Mouse (Mus musculus) liver, embryonic 12.5 days (tissue): ENCODE measurements around the gene Mtfr1l. TPM values are rescaled to one million over a fixed set of nuclear protein-coding genes. Genes with fewer than 3 reads are reported as not detected.

Experiments
- ATAC-seq: fragments of 200-750 bp; cut with Nextera tagmentation; 2 replicates; pipeline ENCODE4 v1.8.0; 2017; ENCODE audit warnings: moderate number of reproducible peaks, mild to moderate bottlenecking, moderate library complexity
- H3K27ac ChIP-seq: fragments of 300-500 bp; sonication (generic); 2 replicates; pipeline ENCODE4 v1.5.1; 2016; ENCODE audit warnings: mild to moderate bottlenecking
- H3K27me3 ChIP-seq: fragments of 300-500 bp; sonication (generic); replicated peaks from 2 replicates; pipeline ENCODE4 v1.6.1; 2016; ENCODE audit warnings: mild to moderate bottlenecking, moderate library complexity
- H3K36me3 ChIP-seq: fragments of 300-500 bp; sonication (generic); 2 replicates; pipeline ENCODE4 v1.6.1; 2016; ENCODE audit warnings: mild to moderate bottlenecking, moderate library complexity
- H3K4me1 ChIP-seq: fragments of 300-500 bp; sonication (generic); 2 replicates; pipeline ENCODE4 v1.6.1; 2016
- H3K4me2 ChIP-seq: fragments of 300-500 bp; sonication (generic); 2 replicates; pipeline ENCODE4 v1.6.1; 2016; ENCODE audit warnings: mild to moderate bottlenecking, moderate library complexity
- H3K4me3 ChIP-seq: fragments of 300-500 bp; sonication (generic); 2 replicates; pipeline ENCODE4 v1.5.1; 2016; ENCODE audit warnings: mild to moderate bottlenecking, moderate library complexity
- H3K9ac ChIP-seq: fragments of 300-500 bp; sonication (generic); 2 replicates; pipeline ENCODE4 v1.6.1; 2016; ENCODE audit warnings: mild to moderate bottlenecking, moderate library complexity
- H3K9me3 ChIP-seq: fragments of 300-500 bp; sonication (generic); replicated peaks from 2 replicates; pipeline ENCODE4 v1.6.1; 2016; ENCODE audit warnings: mild to moderate bottlenecking, moderate library complexity
- WGBS: fragments of 180-500 bp; shearing (Covaris S2); methylation state at CpG from one replicate; pipeline ENCODE4 v1.1.7; 2016; ENCODE audit not compliant: insufficient replicate concordance; 5-methylcytosine and 5-hydroxymethylcytosine counted together
- polyA plus RNA-seq: library from polyadenylated mRNA; unstranded; fragments of >200 nt; fragmentation: Nextera tagmentation; extraction: Ambion mirVana; gene quantifications from 2 replicates; pipeline ENCODE4 v1.2.1, GENCODE M21; 2016

Gene Mtfr1l
- polyA plus RNA-seq, 1 experiment from 2014 or later = 69.3 TPM

DNA sequence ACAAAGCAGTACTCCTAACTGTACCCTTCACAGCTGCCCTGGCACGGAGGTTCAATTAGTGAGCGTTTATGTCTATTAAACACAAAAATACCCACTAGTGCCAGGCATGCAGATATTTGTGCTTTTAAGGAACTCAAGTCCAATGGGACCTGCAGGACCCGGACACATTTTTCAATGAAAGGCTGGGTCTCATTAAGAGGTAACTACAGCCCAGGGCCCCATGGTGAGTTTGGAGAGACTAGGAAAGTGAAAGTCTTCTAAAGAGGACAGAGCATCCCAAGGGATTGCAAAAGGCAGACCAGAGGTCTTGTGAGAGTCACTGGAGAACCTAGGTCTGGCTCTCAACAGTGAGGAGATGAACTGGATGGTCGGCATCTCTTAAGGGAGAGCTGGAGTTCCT is 1.8 kb downstream of the Mtfr1l start:
- H3K9me3 ChIP-seq = no peaks in the 10 kb centered on the region
- ATAC-seq = no peak
- peak overlapping the region; percentile 81 for H3K27ac ChIP-seq
- H3K9ac ChIP-seq = peak overlapping the region; percentile 95
- H3K4me3 ChIP-seq = peak overlapping the region; percentile 98
- H3K4me2 ChIP-seq = peak overlapping the region; percentile 96
- H3K27me3 ChIP-seq = no peaks in the 10 kb centered on the region
- WGBS = 74% methylated on average over 4 of the region's 4 CpGs
- H3K4me1 ChIP-seq = peaks cover 35% of the 10 kb centered on the region
- H3K36me3 ChIP-seq = peaks cover 37% of the 10 kb centered on the region

DNA sequence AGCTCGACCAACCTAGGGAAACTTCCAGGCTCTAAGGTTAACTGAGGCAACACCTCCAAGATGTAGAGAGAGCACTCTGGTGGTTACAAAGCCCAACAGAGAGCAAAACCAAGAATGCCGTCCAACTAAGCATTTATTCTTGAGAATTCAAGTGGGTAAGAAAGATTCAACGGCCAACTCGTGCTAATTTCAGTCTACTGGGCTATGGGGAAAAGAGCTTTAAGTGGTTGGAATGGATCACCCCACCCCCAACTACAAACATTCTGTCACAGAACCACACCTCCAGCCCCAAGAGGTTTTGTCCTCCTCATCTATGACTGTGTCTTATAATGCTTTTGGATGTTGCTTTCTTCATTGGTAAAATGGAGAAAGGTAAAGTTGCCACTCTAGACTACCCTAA is 2.3 kb downstream of the Mtfr1l start:
- Histone ChIP-seq H3K27me3 (no peaks in the 10 kb centered on the region), H3K4me2 (peak overlapping the region; percentile 96; the same call in 1 of the 2 replicates), H3K36me3 (peaks cover 42% of the 10 kb centered on the region), H3K4me1 (peaks cover 35% of the 10 kb centered on the region), H3K27ac (peak overlapping the region; percentile 47; the same call in 1 of the 2 replicates), H3K4me3 (no peak overlapping the region), H3K9ac (peak overlapping the region; percentile 42; the same call in 1 of the 2 replicates), H3K9me3 (no peaks in the 10 kb centered on the region)
- 47% methylated on average over 4 of the region's 4 CpGs for WGBS
- ATAC-seq = no peak

DNA sequence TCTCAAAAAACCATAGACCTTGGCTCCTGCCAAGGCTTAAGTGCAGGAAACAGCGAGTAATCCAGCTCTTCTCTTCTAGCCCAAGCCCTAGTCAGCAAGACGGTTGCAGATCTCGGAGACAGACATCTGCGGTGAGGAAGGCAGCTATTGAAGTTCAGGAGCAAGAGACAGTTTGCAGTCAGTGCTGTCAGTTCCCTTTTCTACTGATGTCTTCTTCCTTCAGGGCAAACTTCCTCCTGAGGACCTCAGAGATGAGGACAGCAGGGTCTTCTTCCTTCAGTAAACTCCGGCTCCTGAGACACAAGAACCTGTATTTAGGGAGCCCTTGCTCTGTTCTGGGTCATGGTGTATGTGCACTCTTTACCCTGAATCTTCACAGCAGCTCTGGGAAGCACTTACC is 9.0 kb downstream of the Mtfr1l start:
- Histone ChIP-seq H3K9me3 (no peaks in the 10 kb centered on the region), H3K4me1 (peaks cover 29% of the 10 kb centered on the region), H3K9ac (no peak overlapping the region), H3K27ac (peak overlapping the region; percentile 60; the same call in 1 of the 2 replicates), H3K4me3 (no peak overlapping the region), H3K27me3 (no peaks in the 10 kb centered on the region), H3K36me3 (peaks cover 100% of the 10 kb centered on the region), H3K4me2 (no peak overlapping the region)
- 46% methylated on average over 5 of the region's 5 CpGs for WGBS
- ATAC-seq = no peak

DNA sequence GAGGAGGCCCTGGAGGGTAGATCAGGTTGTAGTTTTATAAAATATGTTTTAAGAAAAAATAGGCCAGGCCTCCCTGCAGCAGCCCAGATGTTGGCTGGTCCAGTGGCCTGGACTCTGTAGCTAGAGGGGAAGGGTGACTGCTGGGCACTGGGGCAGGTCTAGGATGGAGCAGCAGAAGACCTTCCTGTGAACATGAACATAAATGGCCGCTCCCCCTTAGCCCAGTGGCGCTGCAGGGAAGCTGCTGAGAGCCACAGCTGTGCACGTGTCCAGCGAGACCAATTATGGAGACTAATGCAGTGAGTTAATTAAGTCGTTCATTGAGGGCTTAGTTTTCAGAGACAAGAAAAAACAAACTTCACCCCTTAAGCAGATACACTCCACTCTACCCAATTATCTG is 9.4 kb downstream of the Mtfr1l start:
- Histone ChIP-seq H3K27me3 (no peaks in the 10 kb centered on the region), H3K27ac (peak overlapping the region; percentile 60)
- ATAC-seq = no peak

DNA sequence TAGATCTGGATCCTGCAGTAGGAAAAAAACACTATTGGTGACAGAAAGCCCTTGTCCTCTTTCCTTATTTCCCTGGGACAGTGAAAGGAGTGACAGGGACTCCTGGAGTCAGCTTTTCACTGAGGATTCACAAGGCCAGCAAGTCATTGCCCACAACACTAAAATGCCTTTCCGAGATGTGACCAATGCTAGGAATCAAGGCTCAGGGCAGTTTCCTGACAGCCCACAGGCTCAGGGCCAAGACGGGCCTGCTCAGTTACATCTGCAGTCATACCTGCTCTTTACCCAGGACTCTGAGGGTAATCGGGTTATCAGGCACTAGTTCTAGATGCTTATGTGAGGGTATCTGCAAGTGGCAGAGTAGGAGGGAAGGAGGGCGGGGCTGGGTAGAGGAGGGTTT is 11.7 kb downstream of the Mtfr1l start:
- 73% methylated on average over 4 of the region's 4 CpGs for WGBS
- peaks cover 96% of the 10 kb centered on the region for H3K36me3 ChIP-seq
- peaks cover 31% of the 10 kb centered on the region for H3K4me1 ChIP-seq
- H3K27me3 ChIP-seq = no peaks in the 10 kb centered on the region
- H3K27ac ChIP-seq = no peak overlapping the region
- H3K9ac ChIP-seq = no peak overlapping the region
- no peak overlapping the region for H3K4me3 ChIP-seq
- no peaks in the 10 kb centered on the region for H3K9me3 ChIP-seq
- ATAC-seq = no peak
- H3K4me2 ChIP-seq = no peak overlapping the region

More for the DNA sequence above, 9.4 kb downstream of the Mtfr1l start:
- Histone ChIP-seq H3K4me1 (peaks cover 29% of the 10 kb centered on the region), H3K9me3 (no peaks in the 10 kb centered on the region), H3K36me3 (peaks cover 100% of the 10 kb centered on the region), H3K4me2 (no peak overlapping the region), H3K9ac (no peak overlapping the region), H3K4me3 (no peak overlapping the region)
- 67% methylated on average over 5 of the region's 5 CpGs for WGBS

DNA sequence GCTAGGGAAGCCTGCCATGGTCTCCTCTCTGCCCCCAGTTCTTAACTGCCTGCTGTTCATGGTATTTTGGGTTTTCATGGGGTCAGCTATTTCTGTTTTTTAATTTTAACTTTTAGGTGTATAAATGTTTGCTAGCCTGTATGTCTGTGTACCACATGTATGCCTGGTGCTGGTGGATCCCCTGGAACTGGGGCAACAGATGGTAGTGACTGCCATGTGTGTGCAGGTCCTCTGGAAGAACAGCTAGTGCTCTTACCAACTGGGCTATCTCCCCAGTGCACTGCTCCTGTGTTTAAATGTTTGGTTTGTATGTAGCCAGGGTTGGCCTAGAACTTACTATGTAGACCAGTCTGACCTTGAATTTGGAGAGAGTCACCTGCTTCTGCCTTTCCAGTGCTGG is 15.9 kb downstream of the Mtfr1l start:
- no peak overlapping the region for H3K9ac ChIP-seq
- H3K4me3 ChIP-seq = no peak overlapping the region
- H3K36me3 ChIP-seq = peaks cover 86% of the 10 kb centered on the region
- no peaks in the 10 kb centered on the region for H3K27me3 ChIP-seq
- 0 out of 2 replicates have a peak overlapping the region, but pooled peaks have one; percentile 6 for H3K27ac ChIP-seq
- no peak for ATAC-seq
- H3K4me2 ChIP-seq = no peak overlapping the region
- no peaks in the 10 kb centered on the region for H3K9me3 ChIP-seq
- peaks cover 55% of the 10 kb centered on the region for H3K4me1 ChIP-seq

DNA sequence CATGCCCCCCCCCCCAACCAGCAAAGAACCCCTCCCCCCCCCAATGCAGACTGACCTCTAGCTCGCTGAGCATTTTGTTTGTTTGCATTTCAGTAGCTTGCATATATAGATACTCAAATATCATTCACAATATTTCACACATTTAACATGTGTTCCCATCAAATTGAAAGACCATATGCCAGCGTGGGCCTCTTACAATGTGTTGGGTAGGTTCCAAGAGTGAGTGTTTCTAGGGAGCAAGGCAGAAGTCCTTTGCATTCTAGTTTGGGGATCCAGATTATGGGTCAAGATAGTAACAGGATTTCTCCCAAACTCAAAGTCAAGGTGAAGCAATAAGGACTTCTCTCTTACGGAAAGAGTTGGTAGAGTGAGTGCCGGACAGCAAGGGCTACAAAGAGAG is 16.6 kb downstream of the Mtfr1l start:
- H3K4me3 ChIP-seq = no peak overlapping the region
- H3K9me3 ChIP-seq = no peaks in the 10 kb centered on the region
- no peaks in the 10 kb centered on the region for H3K27me3 ChIP-seq
- H3K36me3 ChIP-seq = peaks cover 85% of the 10 kb centered on the region
- no peak overlapping the region for H3K27ac ChIP-seq
- H3K4me2 ChIP-seq = no peak overlapping the region
- H3K4me1 ChIP-seq = peaks cover 57% of the 10 kb centered on the region
- H3K9ac ChIP-seq = no peak overlapping the region
- ATAC-seq = no peak
- WGBS = 90% methylated on average over 4 of the region's 4 CpGs

DNA sequence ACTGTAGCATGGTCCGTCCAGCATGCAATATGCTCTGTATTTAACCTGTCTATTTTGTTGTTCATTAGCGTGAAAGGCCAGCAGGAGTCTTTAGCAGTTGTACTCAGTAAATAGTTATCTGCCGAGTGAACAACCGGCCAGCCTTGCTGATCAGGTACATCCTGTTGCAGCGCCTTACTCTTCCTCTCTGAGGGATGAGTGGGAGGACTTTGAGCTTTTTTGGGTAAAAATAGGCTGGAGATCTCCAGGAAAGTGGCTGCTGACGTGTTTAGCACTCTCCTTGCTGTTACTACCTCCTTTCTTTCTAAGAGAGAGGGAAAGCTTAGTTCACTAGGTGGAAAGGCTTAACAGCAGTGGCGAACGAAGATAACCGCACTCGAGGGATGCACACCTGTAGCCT is 17.5 kb downstream of the Mtfr1l start:
- ATAC-seq = no peak
- H3K36me3 ChIP-seq = peaks cover 77% of the 10 kb centered on the region
- no peaks in the 10 kb centered on the region for H3K27me3 ChIP-seq
- 0 out of 2 replicates have a peak overlapping the region, but pooled peaks have one; percentile 27 for H3K9ac ChIP-seq
- peak overlapping the region; percentile 33; the same call in 1 of the 2 replicates for H3K4me2 ChIP-seq
- H3K27ac ChIP-seq = peak overlapping the region; percentile 73
- H3K9me3 ChIP-seq = no peaks in the 10 kb centered on the region
- H3K4me1 ChIP-seq = peaks cover 57% of the 10 kb centered on the region
- WGBS = 69% methylated on average over 10 of the region's 10 CpGs
- no peak overlapping the region for H3K4me3 ChIP-seq

DNA sequence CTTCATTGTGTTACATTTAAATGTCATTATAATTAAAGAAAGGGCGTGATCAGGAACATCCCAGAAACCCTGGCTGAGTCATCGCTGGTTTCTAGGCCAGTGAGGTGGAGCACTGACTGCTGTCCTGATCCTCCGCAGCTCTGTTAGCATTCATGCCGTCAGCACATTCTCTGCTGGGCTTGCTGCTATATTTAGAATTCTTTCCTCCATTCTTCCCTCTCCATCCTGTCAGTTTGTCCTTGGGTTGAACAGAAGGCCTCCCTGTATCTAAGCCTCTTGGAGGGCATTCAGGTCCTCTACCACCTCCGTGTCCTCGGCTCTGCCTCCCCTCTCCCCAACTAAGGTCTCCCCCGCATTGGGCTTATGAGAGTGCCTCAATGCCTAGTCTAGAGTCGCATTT is 18.2 kb downstream of the Mtfr1l start:
- Histone ChIP-seq H3K4me1 (peaks cover 64% of the 10 kb centered on the region), H3K9me3 (no peaks in the 10 kb centered on the region), H3K4me3 (no peak overlapping the region), H3K27me3 (no peaks in the 10 kb centered on the region), H3K4me2 (peak overlapping the region; percentile 33), H3K36me3 (peaks cover 70% of the 10 kb centered on the region), H3K9ac (0 out of 2 replicates have a peak overlapping the region, but pooled peaks have one; percentile 27), H3K27ac (peak overlapping the region; percentile 73)
- ATAC-seq = no peak
- WGBS = 62% methylated on average over 8 of the region's 8 CpGs

DNA sequence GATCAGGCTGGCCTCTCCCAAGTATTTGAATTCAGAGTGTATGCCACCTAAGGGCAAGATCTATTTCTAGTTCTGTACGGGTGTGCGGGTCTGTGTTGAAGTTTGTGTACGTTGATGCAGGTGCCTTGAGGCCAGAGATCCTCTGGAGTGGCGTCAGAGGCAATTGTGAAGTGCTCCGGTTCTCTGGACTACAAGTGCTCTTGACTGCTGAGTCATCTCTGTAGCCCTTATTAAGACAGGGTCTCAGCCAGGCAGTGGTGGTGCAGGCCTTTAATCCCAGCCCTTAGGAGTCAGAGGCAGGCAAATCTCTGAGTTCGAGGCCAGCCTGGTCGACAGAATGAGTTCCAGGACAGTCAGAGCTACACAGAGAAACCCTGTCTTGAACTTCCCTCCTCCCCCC is 19.6 kb downstream of the Mtfr1l start:
- WGBS = 53% methylated on average over 7 of the region's 7 CpGs
- peak overlapping the region; percentile 89 for H3K4me2 ChIP-seq
- no peaks in the 10 kb centered on the region for H3K27me3 ChIP-seq
- peak overlapping the region; percentile 3; the same call in 1 of the 2 replicates for H3K4me3 ChIP-seq
- peaks cover 69% of the 10 kb centered on the region for H3K4me1 ChIP-seq
- ATAC-seq = no peak
- peak overlapping the region; percentile 58 for H3K9ac ChIP-seq
- H3K9me3 ChIP-seq = no peaks in the 10 kb centered on the region
- peak overlapping the region; percentile 69 for H3K27ac ChIP-seq
- peaks cover 56% of the 10 kb centered on the region for H3K36me3 ChIP-seq

DNA sequence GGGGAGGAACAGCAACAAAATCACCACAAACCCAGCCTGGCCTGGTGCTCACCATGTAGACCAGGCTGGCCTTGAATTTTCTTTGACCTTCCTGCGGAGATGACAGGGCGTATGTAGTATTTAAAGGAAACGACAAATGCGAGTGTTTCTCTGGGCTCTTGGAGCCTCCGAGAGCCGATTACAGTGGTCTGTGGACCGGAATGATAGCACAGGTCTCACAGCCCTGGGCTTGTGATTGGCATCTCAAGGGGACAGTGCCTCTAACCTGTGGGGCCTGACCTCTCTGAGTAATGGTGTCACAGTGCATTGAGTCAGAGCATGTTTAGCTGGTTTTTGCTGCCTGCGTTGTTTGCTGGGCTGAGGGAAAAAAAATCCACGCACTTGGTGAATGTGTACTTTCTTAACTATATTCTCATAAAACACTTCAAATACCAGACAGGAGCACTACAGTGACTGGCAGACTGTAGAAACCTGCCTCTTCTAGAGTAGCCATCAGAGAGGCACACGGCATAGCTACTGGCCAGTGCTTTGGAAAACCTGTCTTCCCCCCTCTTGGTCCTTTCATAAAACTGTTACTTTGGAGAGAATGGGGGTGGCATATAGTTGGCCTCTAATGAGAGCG is 20.8 kb downstream of the Mtfr1l start:
- Histone ChIP-seq H3K9ac (peak overlapping the region; percentile 88), H3K4me3 (peak overlapping the region; percentile 79)
- 56% methylated on average over 11 of the region's 11 CpGs for WGBS

DNA sequence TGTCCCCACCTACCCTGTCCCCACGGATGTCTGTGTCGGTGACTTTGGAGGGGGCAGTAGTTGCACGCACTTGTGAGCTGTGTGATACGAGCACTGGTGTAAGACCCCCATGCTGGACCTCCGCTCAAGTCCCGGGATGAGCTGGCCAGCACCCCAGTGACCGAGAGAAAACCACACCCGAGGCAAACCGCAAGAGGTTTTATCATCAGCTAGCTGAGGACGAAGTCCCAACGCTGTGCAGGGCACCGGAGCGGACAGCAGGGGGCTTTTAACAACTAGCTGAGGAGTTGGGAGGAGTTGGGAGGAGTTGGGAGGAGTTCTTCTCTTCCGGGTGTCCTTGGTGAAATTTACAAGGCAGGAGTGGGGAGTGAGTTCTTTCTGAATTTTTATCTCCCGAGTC is 22.4 kb downstream of the Mtfr1l start:
- peak overlapping the region; percentile 91 for H3K27ac ChIP-seq

More for the DNA sequence above, 20.8 kb downstream of the Mtfr1l start:
- Histone ChIP-seq H3K36me3 (peaks cover 44% of the 10 kb centered on the region), H3K9me3 (no peaks in the 10 kb centered on the region), H3K4me2 (peak overlapping the region; percentile 89), H3K27ac (peak overlapping the region; percentile 91), H3K27me3 (no peaks in the 10 kb centered on the region), H3K4me1 (peaks cover 79% of the 10 kb centered on the region)
- ATAC-seq = peak; percentile 57

More for the DNA sequence above, 22.4 kb downstream of the Mtfr1l start:
- Histone ChIP-seq H3K4me2 (peak overlapping the region; percentile 89), H3K9ac (peak overlapping the region; percentile 88), H3K4me3 (peak overlapping the region; percentile 79), H3K36me3 (peaks cover 31% of the 10 kb centered on the region), H3K4me1 (peaks cover 86% of the 10 kb centered on the region), H3K27me3 (no peaks in the 10 kb centered on the region), H3K9me3 (no peaks in the 10 kb centered on the region)
- peak; percentile 64 for ATAC-seq
- WGBS = 7% methylated on average over 15 of the region's 15 CpGs
